Mouse (Mus musculus): ENCODE measurements around the gene Zfp467.

GRCm38 (mm10) chr6:48412147-48412546, 33.5 kb downstream of the Zfp467 start:
- TF ChIP-seq CTCF (IDR thresholded peaks at IDR 0.05; ENCODE audit: borderline replicate concordance, extremely low read depth, insufficient read depth, insufficient read length) (0 out of 2 replicates have a peak, but pooled peaks have one; percentile 3), POLR2A (IDR thresholded peaks at IDR 0.05; ENCODE audit: borderline replicate concordance, extremely low read depth, insufficient read depth, insufficient read length, poor library complexity, severe bottlenecking) (no peak)

All from brain, embryonic 14.5 days (tissue).